Mouse (Mus musculus): Measurements from ENCODE around the gene Myo18a.

Gene Myo18a

DNA sequence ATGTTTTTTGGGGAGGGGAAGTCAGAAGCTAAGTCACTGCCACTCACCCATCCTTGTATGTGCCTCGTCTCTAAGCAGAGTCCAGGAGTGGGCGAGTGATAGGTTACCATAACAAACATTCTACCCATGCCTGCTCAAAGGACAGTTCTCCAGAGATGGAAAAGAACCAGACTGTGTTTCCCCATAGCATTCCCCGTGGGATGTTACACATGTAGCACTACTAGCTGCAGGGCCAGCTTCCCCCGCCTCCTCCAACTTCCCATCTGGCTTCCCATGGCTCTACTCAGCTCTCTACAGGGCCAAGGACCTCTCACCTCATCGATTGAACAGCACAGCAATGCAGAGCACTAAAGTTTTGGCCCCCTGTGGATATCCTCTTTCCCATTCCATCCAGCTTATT, 32.2 kb downstream of the Myo18a start:
- no peak for DNase-seq (ENCODE audit: low spot score in 2 of 2)

DNA sequence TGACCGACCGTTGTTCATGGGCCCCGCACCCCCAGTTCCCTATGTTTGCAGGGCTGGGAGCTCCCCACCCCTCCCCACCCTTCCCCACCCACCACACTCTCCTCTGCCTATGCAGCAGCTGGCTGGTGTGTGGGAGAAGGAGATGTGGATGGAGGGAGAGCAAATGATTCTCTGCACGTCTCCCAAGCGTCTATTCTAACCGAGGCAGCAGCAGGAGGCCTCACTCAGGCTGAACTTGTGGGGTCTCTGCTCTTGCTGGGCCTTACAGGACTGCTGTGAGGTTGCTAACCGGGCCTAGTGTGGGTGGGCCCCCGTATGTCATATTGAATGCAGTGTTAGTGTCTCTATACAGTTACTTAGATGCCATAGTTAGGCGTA, 37.4 kb downstream of the Myo18a start:
- no peak for DNase-seq (ENCODE audit: low spot score in 2 of 2)

DNA sequence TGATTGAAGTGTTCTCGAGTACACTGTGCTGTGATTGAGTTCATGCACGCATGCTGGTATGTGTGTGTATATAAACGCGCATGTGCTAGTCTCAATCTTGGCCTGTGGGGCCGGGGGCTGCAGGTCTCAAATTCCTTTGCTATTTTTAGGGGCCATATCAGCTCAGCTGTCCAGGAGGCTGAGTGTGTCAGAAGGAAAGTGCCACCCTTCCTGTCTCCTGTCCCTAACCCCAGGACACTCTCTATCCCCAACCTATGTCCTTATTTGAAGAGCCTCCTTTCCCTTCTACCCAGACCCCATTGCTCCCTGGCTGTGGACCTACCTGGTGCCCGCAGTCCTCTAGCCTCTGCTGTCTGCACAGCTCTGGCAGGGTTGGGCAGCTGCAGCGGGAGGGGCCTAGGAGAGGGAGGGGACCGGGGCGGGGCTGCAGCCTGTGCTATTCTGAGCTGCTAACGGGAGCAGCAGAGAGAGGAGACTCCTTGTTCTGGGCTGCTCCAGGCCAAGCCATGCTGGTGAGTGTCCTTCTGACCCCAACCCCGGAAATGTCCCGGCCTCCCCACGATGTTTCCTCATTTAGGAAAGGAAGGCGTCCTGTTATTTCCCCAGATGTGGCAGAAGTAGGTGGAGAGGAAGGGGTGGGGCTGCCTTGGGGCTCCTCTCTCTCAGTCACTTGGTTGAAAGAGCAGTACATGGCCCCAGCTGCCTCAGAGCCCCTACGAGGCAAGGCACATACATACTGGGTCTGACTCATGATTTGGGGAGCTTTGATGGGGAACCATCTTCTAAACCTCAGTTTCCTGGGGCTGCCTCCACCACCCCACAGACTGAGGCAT, 38.0 kb downstream of the Myo18a start:
- no peak for DNase-seq (ENCODE audit: low spot score in 2 of 2)

DNA sequence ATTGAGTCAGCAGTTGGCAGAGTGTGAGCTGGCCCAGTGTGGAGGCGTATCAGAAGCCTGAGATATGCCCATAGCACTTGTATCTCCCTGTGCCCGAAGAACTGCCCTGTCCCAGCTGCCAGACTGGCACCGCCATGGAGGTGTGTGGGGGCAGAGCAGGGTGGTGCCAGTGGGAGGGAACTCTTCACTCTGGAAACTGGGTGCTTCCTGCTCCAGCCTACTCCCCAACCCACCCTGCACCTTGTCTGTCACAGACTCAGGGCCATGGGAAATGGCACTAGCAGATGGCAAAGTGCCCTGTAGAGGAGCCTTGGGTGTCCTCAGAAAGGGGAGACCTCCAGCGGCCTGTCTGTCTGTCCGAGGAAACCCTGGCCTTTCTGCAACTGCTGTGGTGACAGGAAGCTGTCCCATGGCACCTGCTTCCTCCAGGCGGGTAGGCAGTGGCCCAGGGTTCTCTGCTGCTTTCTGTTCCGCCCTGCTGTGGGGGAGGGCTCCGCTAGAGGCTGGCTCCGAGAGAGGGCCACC, 39.4 kb downstream of the Myo18a start:
- DNase-seq (ENCODE audit: low spot score in 2 of 2) = no peak

DNA sequence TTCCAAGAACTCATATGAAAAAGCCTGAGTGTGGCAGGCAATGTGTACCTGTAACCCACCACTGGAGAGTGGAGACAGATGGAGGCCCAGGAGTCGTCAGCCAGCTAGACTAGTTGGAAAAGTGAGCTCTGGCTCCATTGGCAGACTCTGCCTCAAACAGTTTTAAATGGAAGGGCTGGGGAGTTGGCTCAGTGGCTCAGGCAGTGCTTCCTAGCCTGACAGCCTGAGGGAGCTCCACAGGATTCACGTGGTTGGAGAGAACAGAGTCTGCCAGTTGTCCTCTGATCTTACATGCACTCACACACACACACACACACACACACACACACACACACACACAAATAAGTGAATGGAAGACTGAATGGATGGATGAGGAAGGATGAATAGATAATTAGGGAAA, 43.2 kb downstream of the Myo18a start:
- no peak for DNase-seq (ENCODE audit: low spot score in 2 of 2)

DNA sequence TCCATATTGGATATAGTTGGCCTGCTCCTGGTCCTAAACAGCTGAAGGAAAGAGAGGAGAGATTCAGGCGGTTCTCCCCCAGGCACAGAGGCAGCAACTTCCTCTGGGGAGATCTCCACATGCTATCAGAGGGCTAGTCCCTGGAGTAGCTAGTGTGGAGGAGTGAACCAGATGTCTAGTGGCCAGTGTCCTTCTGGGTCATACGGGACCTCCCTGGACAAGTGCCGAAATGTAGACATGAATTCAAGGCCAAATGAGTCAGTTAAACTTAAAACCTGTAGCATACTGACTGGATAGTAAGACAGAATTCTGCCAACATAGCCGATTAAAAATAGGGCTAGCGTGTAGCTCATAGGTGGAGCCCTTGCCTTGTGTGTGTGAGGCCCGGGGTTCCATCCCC, 43.8 kb downstream of the Myo18a start:
- DNase-seq (ENCODE audit: low spot score in 2 of 2) = no peak

DNA sequence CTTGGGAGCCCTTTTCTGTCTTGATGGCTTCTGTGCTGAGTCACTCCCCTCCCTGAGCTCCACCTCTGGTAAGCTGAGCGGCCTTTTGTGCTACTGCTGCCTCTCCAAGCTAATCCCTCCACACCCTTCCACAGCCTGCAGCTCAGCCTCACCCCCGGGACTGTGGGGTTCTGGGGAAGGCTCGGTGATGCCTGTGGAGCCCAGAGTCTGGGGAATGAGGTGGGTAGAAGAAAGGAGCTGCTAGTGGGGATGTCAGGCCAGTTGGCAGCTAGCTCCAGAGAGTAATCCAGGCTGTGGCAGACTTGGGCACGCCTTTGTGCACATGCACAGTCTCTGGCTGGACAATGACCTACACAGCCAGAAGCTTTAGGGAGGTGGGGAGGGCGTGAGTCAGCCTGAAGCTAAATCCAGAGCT, 45.0 kb downstream of the Myo18a start:
- no peak for DNase-seq (ENCODE audit: low spot score in 2 of 2)

DNA sequence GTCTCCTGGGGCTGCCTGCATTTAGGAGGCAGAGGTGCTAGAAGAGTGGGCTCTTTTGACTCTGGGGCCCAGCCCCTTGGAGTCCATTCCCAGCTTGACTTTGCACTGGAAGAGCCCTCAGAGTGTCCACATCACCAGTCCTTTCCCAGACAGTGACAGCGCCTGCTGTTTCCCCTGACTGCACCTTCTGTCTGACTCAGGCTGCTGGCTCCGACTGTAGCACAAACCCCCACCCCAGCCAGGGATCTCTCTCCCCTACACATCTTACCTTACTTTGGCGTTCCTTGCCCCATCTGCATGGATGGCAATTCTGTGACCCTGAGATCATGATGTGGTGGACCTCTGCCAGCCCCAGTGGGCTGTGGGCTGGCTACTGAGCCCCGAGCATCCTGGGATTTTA, 46.2 kb downstream of the Myo18a start:
- DNase-seq (ENCODE audit: low spot score in 2 of 2) = no peak

DNA sequence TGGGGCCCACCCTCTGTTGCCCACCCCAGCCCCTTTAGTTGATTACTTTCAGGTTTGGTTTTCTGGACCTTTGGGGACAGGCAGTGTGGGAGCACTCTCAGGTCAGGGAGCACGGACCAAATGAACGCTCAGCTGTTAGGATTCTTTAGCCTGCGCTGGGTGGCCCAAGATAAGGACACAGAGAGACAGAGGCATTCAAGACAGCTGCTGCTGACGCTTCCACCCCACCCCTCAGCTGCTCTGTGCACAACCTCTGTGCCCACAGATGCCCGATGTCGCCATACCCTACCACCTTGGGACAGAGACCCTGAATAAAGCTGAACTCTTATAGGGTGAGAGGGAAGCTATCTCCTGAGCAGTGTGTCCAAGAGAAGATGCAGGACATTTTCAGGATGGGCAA, 47.0 kb downstream of the Myo18a start:
- no peak for DNase-seq (ENCODE audit: low spot score in 2 of 2)

DNA sequence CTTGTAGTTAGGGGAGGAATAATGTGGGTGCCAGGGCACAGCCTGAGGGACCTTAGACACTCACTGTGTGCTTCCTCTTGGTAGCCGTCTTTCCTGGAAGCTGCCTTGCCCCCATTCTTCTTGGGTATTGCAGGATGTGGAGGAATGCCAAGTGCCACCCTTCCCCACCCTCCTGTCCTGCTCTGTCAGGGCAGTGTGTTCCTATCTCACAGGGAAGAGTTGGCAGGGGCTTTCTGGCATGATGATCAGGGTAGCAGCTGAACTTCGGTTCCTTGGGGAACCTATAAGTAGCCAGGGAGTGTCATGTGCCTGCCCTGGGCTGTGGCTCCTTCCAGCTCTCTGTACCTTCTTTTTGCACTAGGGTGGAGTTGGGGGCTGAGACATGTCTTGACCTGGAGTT, 50.9 kb downstream of the Myo18a start:
- DNase-seq (ENCODE audit: low spot score in 2 of 2) = no peak

DNA sequence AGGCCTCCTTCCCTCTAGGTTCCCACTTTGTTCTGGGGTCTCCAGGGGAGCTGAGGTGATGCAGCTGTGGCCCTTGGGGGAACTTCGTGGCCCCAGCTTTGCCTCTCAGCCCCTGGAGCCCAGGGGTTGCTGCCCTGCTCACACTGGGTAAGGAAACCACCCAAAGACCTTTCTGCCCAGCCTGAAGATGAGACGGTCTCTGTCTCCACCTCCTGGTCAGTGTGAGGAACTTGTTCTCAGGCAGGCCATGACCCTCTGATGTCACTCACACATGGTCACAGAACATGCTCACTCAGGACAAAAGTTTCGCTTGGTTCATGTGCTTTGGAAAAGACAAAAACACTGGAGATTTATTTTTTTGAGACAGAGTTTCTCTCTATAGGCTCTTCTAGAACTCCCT, 53.0 kb downstream of the Myo18a start:
- DNase-seq (ENCODE audit: low spot score in 2 of 2) = peak in 1 of 2 experiments; percentile 58

DNA sequence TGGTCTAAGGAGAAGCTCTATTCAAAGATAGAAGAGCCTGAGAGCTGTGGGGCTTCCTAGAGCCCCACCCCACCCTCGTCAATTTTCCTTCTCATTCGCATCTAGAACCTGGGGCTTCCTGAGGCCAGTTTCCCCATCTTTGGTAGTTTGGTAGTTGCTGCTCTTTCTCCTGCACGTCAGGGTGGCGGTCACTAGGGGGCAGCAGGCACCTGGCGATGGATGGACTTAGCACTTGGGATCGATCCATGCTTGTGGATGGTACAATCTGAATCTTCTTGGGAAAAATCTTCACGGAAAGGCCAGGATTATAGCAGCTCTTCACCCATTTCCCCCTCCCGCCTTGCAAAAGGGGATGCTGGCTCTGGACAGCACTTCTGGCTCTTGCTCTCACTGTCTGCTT, 58.6 kb downstream of the Myo18a start:
- no peak for DNase-seq (ENCODE audit: low spot score in 2 of 2)

DNA sequence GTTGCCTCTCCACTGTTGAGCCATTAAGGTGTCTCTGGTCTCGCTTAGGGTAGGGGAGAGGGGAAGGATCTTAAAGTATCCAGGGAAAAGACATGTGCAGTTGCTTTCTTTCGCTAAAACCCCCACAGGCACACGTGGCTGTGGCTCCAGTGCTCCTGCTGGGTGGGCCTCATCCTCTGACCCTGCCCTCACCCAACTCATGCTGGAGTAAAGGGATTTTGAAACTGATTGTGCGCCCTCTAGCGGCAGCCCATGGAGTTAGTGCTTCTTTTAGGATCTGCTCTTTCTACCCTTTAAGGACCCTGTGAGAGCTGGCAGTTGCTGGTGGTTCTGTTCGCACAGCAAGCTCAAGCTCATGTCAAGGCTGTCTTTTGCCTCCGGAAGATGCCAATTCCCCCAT, 59.7 kb downstream of the Myo18a start:
- no peak for DNase-seq (ENCODE audit: low spot score in 2 of 2)

DNA sequence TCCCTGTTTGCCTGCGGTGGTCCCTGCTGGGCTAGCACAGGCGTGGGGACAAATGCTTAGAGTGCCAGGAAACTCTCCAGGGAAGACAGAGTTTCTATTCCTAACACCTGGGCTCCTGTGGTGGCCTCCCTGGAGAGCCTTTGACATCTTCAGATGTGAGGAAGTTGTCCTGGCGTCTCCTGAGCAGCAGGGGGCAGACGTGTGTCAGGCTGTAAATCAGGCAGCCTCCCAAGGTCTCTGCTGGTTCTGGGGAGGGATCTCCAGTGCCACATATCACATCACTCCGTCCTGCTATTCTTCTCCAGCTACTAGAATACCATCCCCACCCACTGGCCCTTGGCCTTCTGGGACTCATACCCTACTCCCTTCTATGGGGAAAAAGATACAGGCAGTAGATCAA, 62.8 kb downstream of the Myo18a start:
- DNase-seq (ENCODE audit: low spot score in 2 of 2) = no peak

DNA sequence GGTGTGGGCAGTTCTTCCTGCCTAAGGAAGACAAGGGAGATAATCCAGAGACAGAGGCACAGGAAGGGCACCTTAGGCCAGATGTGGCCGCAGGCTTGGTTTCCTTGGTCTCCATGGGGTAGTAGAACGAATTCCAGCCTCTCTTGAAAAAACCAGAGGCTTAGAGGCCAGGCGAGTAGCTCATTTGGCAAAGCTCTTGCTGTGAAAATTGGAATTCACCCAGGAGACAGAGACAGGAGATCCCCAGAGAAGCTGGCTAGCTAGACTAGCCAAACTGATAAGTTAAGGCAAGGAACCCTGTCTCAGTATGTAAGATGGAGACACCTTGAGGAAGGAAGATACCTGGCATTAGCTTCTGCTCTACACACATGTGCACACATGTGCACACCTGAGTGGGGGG, 63.3 kb downstream of the Myo18a start:
- no peak for DNase-seq (ENCODE audit: low spot score in 2 of 2)

DNA sequence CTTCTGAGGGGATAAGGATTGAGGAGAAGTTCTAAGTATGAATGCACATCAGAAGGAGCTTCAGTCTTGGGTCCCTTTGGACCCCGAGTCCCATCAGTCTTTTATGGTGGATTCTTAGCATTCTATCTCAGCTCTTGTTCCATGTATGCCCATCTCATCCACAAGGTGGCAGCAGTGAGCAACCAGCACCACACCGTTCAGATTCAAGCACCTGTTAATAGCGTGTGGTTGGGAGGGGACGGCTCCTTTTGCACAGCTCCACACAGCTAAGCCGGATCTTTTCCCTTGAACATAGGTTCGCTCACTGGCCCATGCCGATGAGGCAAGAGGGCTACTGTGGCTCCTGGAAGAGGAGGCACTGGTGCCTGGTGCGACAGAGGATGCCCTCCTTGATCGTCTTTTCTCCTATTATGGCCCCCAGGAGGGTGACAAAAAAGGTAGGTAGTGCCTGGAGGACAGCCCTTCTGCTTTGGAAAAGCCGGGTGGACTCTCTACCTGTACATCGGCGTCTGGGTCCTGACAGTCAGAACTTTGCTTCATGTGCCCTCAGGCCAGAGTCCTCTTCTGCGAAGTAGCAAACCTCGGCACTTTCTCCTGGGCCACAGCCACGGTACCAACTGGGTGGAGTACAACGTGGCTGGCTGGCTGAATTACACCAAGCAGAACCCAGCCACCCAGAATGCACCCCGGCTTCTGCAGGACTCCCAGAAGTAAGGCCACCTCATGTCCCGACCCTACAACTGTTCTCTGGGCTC, 64.4 kb downstream of the Myo18a start:
- peak in 1 of 2 experiments; percentile 46 for DNase-seq (ENCODE audit: low spot score in 2 of 2)

DNA sequence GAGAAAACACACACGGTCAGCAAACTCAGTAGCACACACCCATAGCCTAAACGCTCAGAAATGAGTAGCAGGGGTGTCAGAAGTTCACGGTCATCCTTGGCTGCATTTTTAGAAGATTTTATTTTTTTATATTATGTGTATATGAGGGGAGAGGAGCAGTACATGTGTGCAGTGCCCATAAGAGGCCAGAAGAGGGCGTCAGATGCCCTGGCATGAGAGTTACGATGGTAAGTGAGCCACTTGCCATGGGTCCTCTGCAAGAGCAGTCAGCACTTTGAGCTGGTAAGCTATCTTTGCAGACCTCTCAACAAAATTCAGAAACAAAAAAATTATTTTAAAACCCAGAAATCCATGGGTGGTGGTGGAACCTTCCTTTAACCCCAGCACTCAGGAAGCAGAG, 65.1 kb downstream of the Myo18a start:
- DNase-seq (ENCODE audit: low spot score in 2 of 2) = no peak

DNA sequence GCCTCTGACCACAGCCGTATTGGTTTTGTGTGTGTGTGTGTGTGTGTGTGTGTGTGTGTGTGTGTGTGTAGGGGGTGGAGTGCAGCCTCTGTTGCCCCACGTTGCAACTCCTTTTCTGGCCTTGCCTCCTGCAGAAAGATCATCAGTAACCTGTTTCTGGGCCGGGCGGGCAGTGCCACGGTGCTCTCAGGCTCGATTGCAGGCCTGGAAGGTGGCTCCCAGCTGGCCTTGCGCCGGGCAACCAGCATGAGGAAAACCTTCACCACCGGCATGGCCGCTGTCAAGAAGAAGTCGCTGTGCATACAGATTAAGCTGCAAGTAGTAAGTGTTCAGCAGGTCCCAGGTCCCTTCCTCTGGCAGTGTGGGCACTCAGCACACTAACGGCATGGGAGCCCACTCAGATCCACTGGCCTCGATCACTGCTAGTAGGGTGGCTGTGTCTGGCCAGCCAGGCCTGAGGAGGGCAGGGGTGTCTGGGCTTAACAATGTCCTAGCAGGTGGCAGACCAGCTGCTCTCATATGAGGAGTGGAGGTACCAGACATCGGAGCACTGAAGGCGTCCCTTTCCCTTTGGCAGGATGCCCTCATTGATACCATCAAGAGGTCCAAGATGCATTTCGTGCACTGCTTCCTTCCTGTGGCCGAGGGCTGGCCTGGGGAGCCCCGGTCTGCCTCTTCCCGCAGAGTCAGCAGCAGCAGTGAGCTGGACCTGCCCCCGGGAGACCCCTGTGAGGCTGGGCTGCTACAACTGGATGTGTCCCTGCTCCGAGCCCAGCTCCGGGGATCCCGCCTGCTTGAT, 66.2 kb downstream of the Myo18a start:
- DNase-seq (ENCODE audit: low spot score in 2 of 2) = no peak

DNA sequence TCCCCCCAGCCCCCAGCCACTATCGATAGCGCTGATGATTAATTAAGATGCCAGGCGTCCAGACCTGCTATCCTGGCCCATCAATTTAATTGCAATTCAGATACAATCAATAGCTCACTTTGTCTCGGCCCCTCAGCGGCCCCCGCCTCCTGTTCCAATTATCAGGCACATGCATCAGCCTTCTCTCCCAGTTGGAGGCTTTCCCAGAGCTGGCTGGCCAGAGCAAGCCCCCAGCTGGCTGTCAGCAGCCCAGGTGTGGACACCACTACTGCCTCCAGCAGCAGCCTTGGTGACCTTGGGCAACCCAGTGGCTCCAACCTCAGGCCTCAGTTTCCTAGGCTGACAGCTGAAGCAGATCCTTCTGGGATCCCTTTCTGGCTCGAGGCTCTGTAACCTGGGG, 67.8 kb downstream of the Myo18a start:
- no peak for DNase-seq (ENCODE audit: low spot score in 2 of 2)

DNA sequence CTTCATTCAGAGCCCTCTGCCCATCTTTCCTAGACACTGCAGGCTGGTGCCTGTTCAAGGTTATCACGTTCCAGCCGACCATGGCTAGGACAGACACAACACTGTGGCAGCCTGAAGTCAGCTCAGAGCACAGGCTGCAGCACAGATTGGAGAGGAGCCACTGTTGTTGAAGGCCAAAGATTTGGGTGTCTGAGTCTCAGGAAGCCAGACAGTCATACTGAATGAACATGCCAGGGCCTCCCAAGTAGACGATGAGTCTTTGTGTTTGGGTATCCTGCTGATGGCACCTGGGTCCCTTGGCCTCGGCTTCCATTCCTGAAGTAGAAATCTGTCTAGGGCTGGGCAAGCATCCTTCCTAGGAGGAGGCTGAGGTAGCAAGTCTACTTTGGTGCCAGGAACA, 69.5 kb downstream of the Myo18a start:
- DNase-seq (ENCODE audit: low spot score in 2 of 2) = no peak

DNA sequence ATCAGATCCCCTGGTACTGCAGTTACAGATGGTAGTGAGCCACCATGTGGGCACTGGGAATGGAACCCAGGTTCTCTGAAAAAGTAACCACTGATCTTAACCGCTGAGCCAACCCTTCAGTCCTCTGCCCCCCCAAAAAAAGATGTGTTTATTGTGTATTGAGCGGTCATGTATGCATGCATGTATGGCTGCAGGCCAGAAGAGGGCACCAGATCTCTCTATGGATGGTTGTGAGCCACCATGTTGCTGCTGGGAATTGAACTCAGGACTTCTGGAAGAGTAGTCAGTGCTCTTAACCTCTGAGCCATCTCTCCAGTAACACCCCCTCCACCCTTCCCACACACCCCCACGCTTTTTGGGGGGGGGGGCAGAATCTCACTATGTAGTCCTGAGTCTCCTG, 72.1 kb downstream of the Myo18a start:
- DNase-seq (ENCODE audit: low spot score in 2 of 2) = no peak

DNA sequence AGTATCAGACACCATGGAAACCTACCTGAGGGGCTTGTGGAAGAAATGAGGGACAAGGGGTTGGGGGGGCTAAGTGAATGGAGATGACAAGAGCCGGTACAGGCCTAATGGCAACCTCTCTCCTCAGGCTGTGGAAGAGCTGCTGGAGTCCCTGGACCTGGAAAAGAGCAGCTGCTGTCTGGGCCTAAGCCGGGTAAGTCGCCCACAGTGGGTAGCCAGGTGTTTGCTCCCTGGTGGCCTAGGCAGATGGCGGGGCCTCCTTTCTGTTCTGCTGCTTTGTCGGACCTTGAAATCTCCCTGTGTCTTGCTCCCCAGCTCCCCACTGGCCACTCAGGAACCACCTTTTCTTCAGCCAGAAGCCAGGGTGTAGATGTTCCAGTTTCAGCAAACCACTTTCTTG, 73.2 kb downstream of the Myo18a start:
- DNase-seq (ENCODE audit: low spot score in 2 of 2) = no peak
